Mouse (Mus musculus) stomach, embryonic 14.5 days (tissue): Measurements from ENCODE around the gene Scamp4. TPM values are rescaled to one million over a fixed set of nuclear protein-coding genes. Genes with fewer than 3 reads are reported as not detected.
A peak's percentile ranks its signal among the peaks of the same experiment; 100 is the strongest.

ENCODE experiments used
- ATAC-seq: fragments of 200-750 bp; cut with Nextera tagmentation; 2 replicates; pipeline ENCODE4 v1.8.0; 2017; ENCODE audit warnings: low read depth, moderate TSS enrichment; ENCODE audit not compliant: insufficient number of reproducible peaks, insufficient read depth, low FRiP score
- H3K27ac ChIP-seq: fragments of 300-500 bp; sonication (generic); 2 replicates; pipeline ENCODE4 v1.5.1; 2014; ENCODE audit warnings: mild to moderate bottlenecking, low read length, moderate library complexity, mixed read lengths
- H3K27me3 ChIP-seq: fragments of 300-500 bp; sonication (generic); 2 replicates; pipeline ENCODE4 v1.6.1; 2014; ENCODE audit warnings: low read length, control low read depth, mixed read lengths; ENCODE audit not compliant: control insufficient read depth, insufficient read depth
- H3K36me3 ChIP-seq: fragments of 300-500 bp; sonication (generic); 2 replicates; pipeline ENCODE4 v1.6.1; 2014; ENCODE audit warnings: mild to moderate bottlenecking, control low read depth, low read length, moderate library complexity, mixed read lengths; ENCODE audit not compliant: control insufficient read depth, insufficient read depth
- H3K4me1 ChIP-seq: fragments of 300-500 bp; sonication (generic); 2 replicates; pipeline ENCODE4 v1.6.1; 2014; ENCODE audit warnings: low read length, control low read depth, mixed read lengths; ENCODE audit not compliant: control insufficient read depth, insufficient read depth
- H3K4me2 ChIP-seq: fragments of 300-500 bp; sonication (generic); replicated peaks from 2 replicates; pipeline ENCODE4 v1.6.1; 2014; ENCODE audit warnings: low read depth, low read length, control low read depth
- H3K4me3 ChIP-seq: fragments of 300-500 bp; sonication (generic); 2 replicates; pipeline ENCODE4 v1.5.1; 2014; ENCODE audit warnings: low read depth, low read length, control low read depth
- H3K9ac ChIP-seq: fragments of 300-500 bp; sonication (generic); replicated peaks from 2 replicates; pipeline ENCODE4 v1.6.1; 2014; ENCODE audit warnings: low read depth, mild to moderate bottlenecking, control low read depth, low read length, moderate library complexity, mixed read lengths
- H3K9me3 ChIP-seq: fragments of 300-500 bp; sonication (generic); 2 replicates; pipeline ENCODE4 v1.6.1; 2016; ENCODE audit warnings: low read depth, low read length, control low read depth; ENCODE audit not compliant: control insufficient read depth
- WGBS: fragments of 180-500 bp; shearing (Covaris S2); extraction: QIAGEN DNeasy Blood & Tissue Kit; methylation state at CpG from one replicate; pipeline ENCODE4 v1.1.7; 2014; 5-methylcytosine and 5-hydroxymethylcytosine counted together
- polyA plus RNA-seq: library from polyadenylated mRNA; unstranded; fragments of >200 nt; fragmentation: Nextera tagmentation; extraction: Ambion mirVana; gene quantifications from 2 replicates; pipeline ENCODE4 v1.2.1, GENCODE M21; 2014

Gene Scamp4
- polyA plus RNA-seq, 1 experiment from 2014 or later: 106 TPM

DNA sequence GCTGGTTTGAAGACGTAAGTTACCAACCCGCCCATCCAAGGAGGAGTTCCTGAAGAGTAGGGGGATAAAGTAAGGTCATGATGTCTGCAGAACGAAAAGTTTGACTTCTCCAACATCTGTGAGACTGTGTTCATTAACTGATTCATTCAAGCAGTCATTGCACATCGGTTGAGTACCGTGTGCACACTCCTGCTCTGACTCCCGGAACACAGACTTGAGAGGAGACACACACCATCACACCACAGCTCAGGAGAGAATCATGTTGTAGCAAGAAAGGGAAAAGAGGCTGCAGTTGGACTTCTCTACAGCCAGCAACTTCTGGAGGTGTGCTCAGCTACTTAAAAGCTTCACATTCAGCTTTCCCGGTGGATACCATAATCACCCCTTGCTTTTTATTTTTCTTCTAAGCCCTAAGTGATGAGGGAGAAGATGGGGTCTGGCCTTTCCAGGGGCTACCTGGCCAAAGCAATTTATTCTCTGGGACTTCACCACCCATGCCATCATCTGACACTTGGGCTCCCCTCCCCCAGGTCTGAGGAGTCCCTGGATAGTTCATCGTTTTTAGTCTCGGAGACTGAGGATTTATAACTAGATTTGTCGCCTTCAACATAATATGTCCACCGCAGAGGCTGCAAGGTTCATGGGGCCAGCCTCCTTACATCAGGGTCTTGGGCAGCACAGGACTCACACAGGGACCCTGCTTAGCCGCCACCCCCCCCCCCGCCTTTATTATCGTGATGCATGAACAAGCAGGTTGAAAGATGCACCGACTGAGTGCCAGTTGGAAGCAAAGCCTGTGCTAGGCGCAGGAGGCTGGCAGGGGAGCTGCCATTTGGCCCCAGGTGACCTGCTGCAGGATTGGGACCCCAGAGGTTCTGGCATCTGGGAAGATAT, 18.4 kb downstream of the Scamp4 start:
- no peaks in the 10 kb centered on the region for H3K9me3 ChIP-seq
- WGBS: 52% methylated on average over 16 of the region's 16 CpGs
- peak overlapping the region; percentile 33; the same call in 1 of the 2 replicates for H3K9ac ChIP-seq

DNA sequence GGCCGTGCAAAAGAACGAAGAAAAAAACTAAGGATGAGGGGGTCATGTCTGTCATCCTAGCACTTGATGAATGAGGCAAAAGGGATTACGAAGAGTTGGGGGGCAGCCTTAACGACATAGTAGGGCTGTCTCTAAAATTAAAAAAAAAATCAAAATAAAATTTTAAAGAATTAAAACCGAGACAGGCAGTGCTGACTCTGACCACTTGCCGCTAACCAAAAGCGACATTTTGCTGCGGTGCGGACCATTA, 18.9 kb downstream of the Scamp4 start:
- Histone ChIP-seq H3K4me1 (peaks cover 13% of the 10 kb centered on the region), H3K9ac (peak overlapping the region; percentile 33), H3K4me2 (peak overlapping the region; percentile 62), H3K4me3 (peak overlapping the region; percentile 86), H3K9me3 (no peaks in the 10 kb centered on the region), H3K27me3 (no peaks in the 10 kb centered on the region), H3K36me3 (no peaks in the 10 kb centered on the region; the same call in 1 of the 2 replicates), H3K27ac (peak overlapping the region; percentile 95)
- under 1% methylated on average over 9 of the region's 9 CpGs for WGBS
- ATAC-seq: no peak

More for the DNA sequence above, 18.4 kb downstream of the Scamp4 start:
- H3K27ac ChIP-seq: peak overlapping the region; percentile 95
- H3K4me3 ChIP-seq: peak overlapping the region; percentile 86
- H3K4me1 ChIP-seq: peaks cover 13% of the 10 kb centered on the region
- no peaks in the 10 kb centered on the region for H3K27me3 ChIP-seq
- no peak for ATAC-seq
- H3K4me2 ChIP-seq: peak overlapping the region; percentile 62
- no peaks in the 10 kb centered on the region; the same call in 1 of the 2 replicates for H3K36me3 ChIP-seq

DNA sequence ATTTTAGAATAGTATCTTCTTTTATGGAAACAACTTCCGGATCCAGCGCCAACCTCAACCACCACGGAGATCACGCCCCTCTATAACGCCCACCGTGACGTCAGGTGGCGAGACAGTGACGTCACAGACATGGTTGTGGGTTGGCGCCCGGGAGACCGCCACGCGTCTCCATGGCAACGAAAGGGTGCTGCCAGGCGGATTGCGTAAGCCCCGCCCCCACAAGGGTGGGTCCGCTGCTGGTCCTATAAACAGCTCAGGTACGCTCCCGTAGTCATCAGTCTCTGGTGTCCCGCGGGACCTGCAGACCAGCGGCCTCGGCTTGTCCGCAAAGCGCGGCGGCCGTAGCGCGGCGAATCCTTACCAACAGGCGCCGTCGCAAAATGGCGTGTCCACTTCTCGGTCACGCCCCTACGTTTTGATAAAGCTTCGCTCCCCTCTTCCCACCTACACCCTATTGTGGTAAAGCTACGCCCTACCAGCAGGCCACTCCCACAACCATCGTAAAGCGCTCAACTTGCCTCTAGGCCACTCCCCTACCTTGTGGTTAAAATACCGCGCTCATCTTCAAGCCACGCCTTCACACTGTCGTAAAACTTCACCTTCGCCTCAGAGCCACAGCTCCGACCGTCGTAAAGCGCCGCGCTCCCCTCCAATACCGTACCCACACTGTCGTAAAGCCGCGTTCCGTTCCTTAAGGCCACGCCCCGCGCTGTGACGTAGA, 19.4 kb downstream of the Scamp4 start:
- Histone ChIP-seq H3K36me3 (no peaks in the 10 kb centered on the region; the same call in 1 of the 2 replicates), H3K27me3 (no peaks in the 10 kb centered on the region), H3K9ac (peak overlapping the region; percentile 33), H3K4me3 (peak overlapping the region; percentile 86), H3K4me2 (peak overlapping the region; percentile 86), H3K27ac (peak overlapping the region; percentile 95), H3K9me3 (no peaks in the 10 kb centered on the region), H3K4me1 (peaks cover 13% of the 10 kb centered on the region)
- under 1% methylated on average over 64 of the region's 64 CpGs for WGBS
- peak; percentile 96 for ATAC-seq

DNA sequence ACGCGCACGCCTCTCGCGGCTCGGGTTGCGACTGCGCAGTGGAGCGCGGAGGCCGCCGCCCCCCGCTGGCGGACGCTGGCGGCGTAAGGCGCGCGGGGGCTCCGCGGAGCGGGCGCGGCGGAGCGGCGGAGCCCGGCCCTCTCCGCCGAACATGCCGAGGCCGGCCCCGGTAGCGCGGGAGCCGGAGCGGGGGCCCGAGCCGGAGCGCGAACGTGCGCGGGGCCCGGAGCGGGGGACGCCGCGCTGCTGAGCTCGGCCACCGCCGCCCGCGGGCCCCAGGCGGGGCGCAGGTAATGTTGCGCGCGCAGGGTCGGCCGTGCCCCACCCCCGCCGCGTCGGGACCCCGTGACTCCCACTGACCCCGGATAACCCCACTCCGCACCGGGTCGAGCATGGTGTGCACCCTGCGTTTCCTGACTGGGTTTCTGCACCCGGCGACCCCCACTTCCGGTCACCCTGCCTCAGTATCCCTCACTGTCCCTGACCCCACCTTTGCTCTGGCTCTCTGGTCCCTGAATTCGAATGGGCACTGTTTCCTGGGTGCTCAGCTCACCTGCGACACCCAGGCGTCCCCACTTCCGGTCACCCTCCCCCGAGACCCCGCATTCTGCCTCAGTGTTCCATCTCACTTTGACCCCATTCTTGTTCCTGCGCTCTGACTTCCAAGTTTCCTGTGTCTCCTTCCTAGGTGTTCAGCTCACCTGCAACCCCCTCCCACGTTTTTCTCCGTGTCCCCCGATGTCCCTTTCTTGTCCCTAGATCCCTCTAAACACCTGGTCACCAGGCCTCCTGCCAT, 20.2 kb downstream of the Scamp4 start, which contains the start of gene Csnk1g2:
TSS of gene Csnk1g2 (plus strand) at position 178 of the 796 bp plus-strand sequence.
- under 1% methylated on average over 74 of the region's 85 CpGs for WGBS
- H3K4me1 ChIP-seq: peaks cover 20% of the 10 kb centered on the region
- 0 out of 2 replicates have a peak, but pooled peaks have one; percentile 2 for ATAC-seq

DNA sequence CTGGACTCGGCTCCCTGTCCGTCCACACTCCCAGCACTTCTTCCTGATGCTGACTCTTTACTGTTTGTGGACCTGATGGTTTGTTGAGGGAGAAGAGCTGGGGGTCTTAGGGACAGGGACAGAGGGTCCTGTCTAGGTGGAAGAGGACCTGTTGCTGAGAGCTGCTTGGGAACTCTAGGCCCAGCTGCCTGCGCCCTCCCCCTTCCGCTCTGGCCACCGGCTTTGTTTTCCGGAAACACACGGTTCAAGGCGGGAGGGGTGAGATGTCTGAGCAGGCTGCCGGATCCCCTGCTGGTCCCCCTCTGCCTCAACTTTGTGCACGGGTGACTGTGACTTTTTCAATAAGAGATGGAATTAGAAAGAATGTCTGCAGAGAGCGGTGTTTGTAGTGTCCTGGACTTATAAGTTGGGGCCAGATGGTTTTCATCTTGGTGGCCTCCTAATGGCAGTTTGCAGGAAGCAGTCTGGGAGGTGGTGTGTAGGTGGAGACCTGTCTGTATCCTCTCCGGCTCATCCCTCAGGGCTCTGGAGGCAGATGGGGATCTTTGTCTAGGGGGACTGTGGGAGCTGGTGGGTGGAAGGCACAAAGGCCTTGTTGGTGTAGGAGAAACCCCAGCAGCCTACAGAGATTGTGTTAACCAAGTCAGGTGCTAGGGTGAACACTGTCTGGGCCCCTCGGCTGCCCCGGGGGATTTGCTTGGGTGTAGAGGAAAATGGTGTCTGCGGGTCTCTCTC, 21.0 kb downstream of the Scamp4 start:
- Histone ChIP-seq H3K27me3 (no peaks in the 10 kb centered on the region), H3K4me1 (peaks cover 24% of the 10 kb centered on the region), H3K36me3 (no peaks in the 10 kb centered on the region; the same call in 1 of the 2 replicates), H3K4me3 (peak overlapping the region; percentile 86), H3K4me2 (peak overlapping the region; percentile 86), H3K27ac (peak overlapping the region; percentile 88), H3K9me3 (no peaks in the 10 kb centered on the region), H3K9ac (peak overlapping the region; percentile 90)
- 10% methylated on average over 15 of the region's 15 CpGs for WGBS
- ATAC-seq: no peak

More for the DNA sequence above, 20.2 kb downstream of the Scamp4 start, which contains the start of gene Csnk1g2:
- H3K27ac ChIP-seq: peak within 1 kb of the TSS; percentile 95
- H3K4me2 ChIP-seq: peak within 1 kb of the TSS; percentile 86
- no peaks in the 10 kb centered on the region for H3K9me3 ChIP-seq
- H3K36me3 ChIP-seq: no peaks in the 10 kb centered on the region; the same call in 1 of the 2 replicates
- no peaks in the 10 kb centered on the region for H3K27me3 ChIP-seq
- H3K4me3 ChIP-seq: peak within 1 kb of the TSS; percentile 86
- peak within 1 kb of the TSS; percentile 90 for H3K9ac ChIP-seq

DNA sequence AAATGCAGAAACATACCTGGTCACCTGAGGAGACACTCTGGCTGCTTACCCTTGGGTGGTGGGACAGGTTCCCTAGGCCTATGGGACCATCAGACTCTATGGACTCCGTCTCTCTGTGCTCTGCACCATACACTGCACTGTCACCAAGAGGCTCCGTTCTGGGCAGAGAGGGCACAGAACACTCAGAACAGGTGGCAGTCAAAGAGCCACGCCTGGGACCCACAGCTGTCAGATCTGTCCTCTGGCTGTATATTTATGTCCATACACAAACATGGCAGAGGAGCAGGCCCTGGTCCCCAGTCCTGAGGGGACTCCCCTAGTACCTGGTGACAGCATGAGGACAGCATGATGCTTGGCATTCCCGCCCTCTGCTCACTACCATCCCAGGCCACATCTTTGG, 23.1 kb downstream of the Scamp4 start:
- no peak for ATAC-seq
- H3K27me3 ChIP-seq: no peaks in the 10 kb centered on the region
- no peak overlapping the region for H3K4me3 ChIP-seq
- peaks cover 5% of the 10 kb centered on the region; the same call in 1 of the 2 replicates for H3K36me3 ChIP-seq
- H3K9me3 ChIP-seq: no peaks in the 10 kb centered on the region
- H3K27ac ChIP-seq: no peak overlapping the region
- H3K4me2 ChIP-seq: no peak overlapping the region
- H3K9ac ChIP-seq: no peak overlapping the region
- H3K4me1 ChIP-seq: peaks cover 27% of the 10 kb centered on the region
- WGBS: 88% methylated on average over 4 of the region's 4 CpGs

DNA sequence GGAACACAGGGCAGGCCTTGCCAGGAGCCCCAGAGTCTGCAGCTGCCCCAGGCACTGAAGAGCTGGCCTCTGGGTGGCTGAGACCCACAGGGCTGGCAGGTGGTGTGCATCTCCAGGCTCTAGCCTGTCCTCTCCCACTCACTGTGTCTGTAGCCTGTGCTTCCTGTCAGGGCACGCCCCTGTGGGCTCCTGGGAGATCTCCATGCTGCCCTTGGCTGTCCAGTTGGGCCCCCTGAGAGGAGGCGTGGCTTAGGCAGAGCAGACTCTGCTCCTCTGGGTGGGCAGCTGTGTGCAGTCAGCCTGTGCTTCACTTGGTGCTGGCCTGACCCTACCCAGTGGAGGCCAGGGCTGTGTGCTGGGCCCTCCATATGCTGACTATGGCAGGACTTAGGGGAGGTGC, 25.0 kb downstream of the Scamp4 start:
- no peak overlapping the region for H3K4me3 ChIP-seq
- peak; percentile 33; the same call in 1 of the 2 replicates for ATAC-seq
- no peak overlapping the region for H3K27ac ChIP-seq
- no peaks in the 10 kb centered on the region for H3K27me3 ChIP-seq
- peaks cover 22% of the 10 kb centered on the region for H3K4me1 ChIP-seq
- H3K9me3 ChIP-seq: no peaks in the 10 kb centered on the region
- no peak overlapping the region for H3K9ac ChIP-seq
- 17% methylated on average over 2 of the region's 2 CpGs for WGBS
- peaks cover 7% of the 10 kb centered on the region; the same call in 1 of the 2 replicates for H3K36me3 ChIP-seq
- no peak overlapping the region for H3K4me2 ChIP-seq
